Mouse (Mus musculus) brain, embryonic 14.5 days (tissue): Measurements from ENCODE around the gene Hoxa5.

Source experiments
- CTCF ChIP-seq: fragments of 200-500 bp; IDR thresholded peaks from 2 replicates; pipeline ENCODE4 v1.5.1; 2012; ENCODE audit warnings: inconsistent platforms, mild to moderate bottlenecking, moderate library complexity, borderline replicate concordance; ENCODE audit not compliant: insufficient read depth, insufficient read length; ENCODE audit errors: extremely low read depth
- POLR2A ChIP-seq: fragments of 200-500 bp; IDR thresholded peaks from 2 replicates; pipeline ENCODE4 v1.6.1; 2012; ENCODE audit warnings: mild to moderate bottlenecking, inconsistent platforms, borderline replicate concordance; ENCODE audit not compliant: poor library complexity, insufficient read depth, insufficient read length, severe bottlenecking; ENCODE audit errors: extremely low read depth

GRCm38 (mm10) chr6:52240389-52241000, 36.1 kb upstream of the Hoxa5 start, which contains the start of gene Hoxa10:
- TF ChIP-seq CTCF (peak; percentile 87), POLR2A (no peak)
